Mouse (Mus musculus) bone marrow, adult 2 months (tissue): Measurements from ENCODE around the gene Washc2. TPM values are rescaled to one million over a fixed set of nuclear protein-coding genes. Genes with fewer than 3 reads are reported as not detected.
A peak's percentile ranks its signal among the peaks of the same experiment; 100 is the strongest.

ENCODE experiments used
- H3K27ac ChIP-seq: fragments of 200-500 bp; 2 replicates; pipeline ENCODE4 v1.5.1; 2012; ENCODE audit warnings: low read depth, mild to moderate bottlenecking, control low read depth, inconsistent platforms, low read length; ENCODE audit not compliant: control insufficient read depth, poor library complexity, insufficient read depth
- H3K4me1 ChIP-seq: fragments of 200-500 bp; 2 replicates; pipeline ENCODE4 v1.6.1; 2011; ENCODE audit warnings: low read length; ENCODE audit not compliant: control insufficient read depth, insufficient read depth
- H3K4me3 ChIP-seq: fragments of 200-500 bp; replicated peaks from 2 replicates; pipeline ENCODE3; 2011; ENCODE audit warnings: mild to moderate bottlenecking, low read depth, low read length, control low read depth; ENCODE audit not compliant: control insufficient read depth
- CTCF ChIP-seq: fragments of 200-500 bp; IDR thresholded peaks from 2 replicates; pipeline ENCODE4 v1.5.1; 2011; ENCODE audit warnings: low read length, control low read depth; ENCODE audit not compliant: control insufficient read depth, insufficient read depth
- POLR2A ChIP-seq: fragments of 200-500 bp; IDR thresholded peaks from 2 replicates; pipeline ENCODE4 v1.6.1; 2011; ENCODE audit warnings: low read depth, mild to moderate bottlenecking, control low read depth, low read length, borderline replicate concordance; ENCODE audit not compliant: control insufficient read depth
- WGBS: fragments of 180-500 bp; shearing (Covaris S2); methylation state at CpG from one replicate; pipeline ENCODE4 v1.1.7; 2018; 5-methylcytosine and 5-hydroxymethylcytosine counted together
- polyA plus RNA-seq: library from polyadenylated mRNA; stranded (reverse); fragments of >200 nt; gene quantifications from 2 replicates; pipeline ENCODE4 v1.2.4, GENCODE M21; 2011; ENCODE audit warnings: low replicate concordance; ENCODE audit not compliant: missing spikeins, insufficient read depth, insufficient read length

Gene Washc2
- polyA plus RNA-seq, 1 experiment = 39.4 TPM

GRCm38 (mm10) chr6:116240371-116240770 lies 32.5 kb downstream of the Washc2 start:
- Histone ChIP-seq H3K4me3 (no peak overlapping the region), H3K27ac (no peak overlapping the region), H3K4me1 (no peaks in the 10 kb centered on the region)
- TF ChIP-seq CTCF = no peak
- TF ChIP-seq POLR2A = no peak
- WGBS = 79% methylated on average over 2 of the region's 2 CpGs

- Histone ChIP-seq H3K4me3 (no peak overlapping the region), H3K4me1 (no peaks in the 10 kb centered on the region; the same call in 1 of the 2 replicates), H3K27ac (no peak overlapping the region)
- TF ChIP-seq POLR2A (no peak), CTCF (no peak)
- 86% methylated on average over 4 of the region's 4 CpGs for WGBS
Measured at GRCm38 (mm10) chr6:116259649-116260048, 51.8 kb downstream of the Washc2 start.

DNA sequence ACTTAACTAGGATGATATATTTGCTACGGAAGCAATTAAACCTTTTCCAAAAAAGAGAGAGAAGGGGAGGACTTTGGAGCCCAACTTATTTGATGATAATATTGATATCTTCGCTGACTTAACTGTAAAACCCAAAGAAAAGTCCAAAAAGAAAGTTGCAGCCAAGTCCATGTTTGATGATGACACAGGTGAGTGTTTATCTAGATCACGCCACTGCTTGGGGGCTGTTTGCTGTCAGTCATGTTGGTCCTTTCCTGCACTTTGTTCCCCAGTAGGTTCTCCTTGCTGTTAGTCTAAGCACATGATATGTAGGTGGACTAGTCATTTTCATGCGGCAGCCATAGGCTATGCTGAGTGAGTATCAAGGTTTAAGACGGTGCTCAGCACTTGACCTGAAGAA lies 52.6 kb downstream of the Washc2 start:
- peaks cover under 1% of the 10 kb centered on the region; the same call in 1 of the 2 replicates for H3K4me1 ChIP-seq
- TF ChIP-seq POLR2A = no peak
- no peak for TF ChIP-seq CTCF
- no peak overlapping the region for H3K27ac ChIP-seq
- 90% methylated on average over 5 of the region's 5 CpGs for WGBS
- no peak overlapping the region for H3K4me3 ChIP-seq

DNA sequence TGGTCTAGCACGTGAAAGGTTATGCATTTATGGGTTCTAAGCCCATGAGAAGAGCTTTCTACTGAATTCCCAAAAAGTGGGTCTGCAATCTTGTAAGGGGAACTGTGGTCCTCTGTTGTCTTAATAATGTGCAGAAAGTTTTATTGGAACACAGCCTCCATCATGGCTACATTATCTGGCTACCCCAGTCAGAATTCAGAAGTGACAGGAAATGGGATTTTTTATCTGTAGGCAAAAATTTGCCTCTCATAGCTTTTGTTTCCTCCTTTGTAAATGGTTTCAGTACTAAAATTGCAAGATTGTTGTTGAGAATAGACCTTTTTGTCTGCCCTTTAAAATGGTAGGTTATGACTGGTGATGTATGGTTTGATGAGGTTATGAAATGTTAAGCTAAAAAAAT lies 55.0 kb downstream of the Washc2 start:
- TF ChIP-seq CTCF = no peak
- no peak for TF ChIP-seq POLR2A
- Histone ChIP-seq H3K27ac (no peak overlapping the region), H3K4me3 (no peak overlapping the region), H3K4me1 (peaks cover 1% of the 10 kb centered on the region)
- WGBS = 89% methylated on average over 1 of the region's 1 CpGs

DNA sequence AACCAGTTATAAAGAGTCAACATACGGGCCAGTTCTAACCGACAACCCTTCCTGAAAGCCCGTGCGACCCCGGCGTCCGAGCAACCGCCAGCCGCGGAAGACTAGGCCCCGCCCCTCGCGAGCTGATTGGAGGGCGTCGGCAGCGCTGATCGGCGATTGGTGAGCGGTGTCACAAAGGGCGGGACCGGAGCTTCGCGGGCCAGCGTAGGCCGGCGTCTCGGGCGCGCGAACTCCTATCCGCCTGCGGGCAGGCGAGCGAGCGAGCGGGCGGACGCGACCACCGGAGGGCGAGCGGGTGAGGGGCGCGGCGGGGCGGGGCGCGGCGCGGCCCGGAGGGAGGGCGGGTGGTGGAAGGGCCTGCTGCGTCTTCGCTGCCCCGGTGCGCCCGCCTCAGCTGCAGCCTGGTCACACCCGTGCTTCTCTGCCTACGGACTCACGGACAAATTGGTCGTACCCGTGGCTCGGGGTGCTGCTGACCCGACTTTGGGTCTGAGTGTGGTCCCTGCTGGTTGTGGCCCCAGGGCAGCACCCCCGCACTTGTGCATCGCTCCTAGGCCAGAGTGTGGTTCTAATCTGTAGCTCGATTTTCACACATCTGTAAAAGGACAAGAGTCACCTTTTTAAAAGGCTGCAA lies 56.3 kb downstream of the Washc2 start, which contains the start of gene Zfand4:
Zfand4 (plus strand) TSS at position 205 of the 634 bp plus-strand sequence.
- TF ChIP-seq POLR2A (peak; percentile 70; the same call in 1 of the 2 replicates), CTCF (no peak)
- peaks cover 1% of the 10 kb centered on the region for H3K4me1 ChIP-seq
- H3K27ac ChIP-seq = peak within 1 kb of the TSS; percentile 84
- under 1% methylated on average over 67 of the region's 67 CpGs for WGBS
- H3K4me3 ChIP-seq = peak within 1 kb of the TSS; percentile 94

DNA sequence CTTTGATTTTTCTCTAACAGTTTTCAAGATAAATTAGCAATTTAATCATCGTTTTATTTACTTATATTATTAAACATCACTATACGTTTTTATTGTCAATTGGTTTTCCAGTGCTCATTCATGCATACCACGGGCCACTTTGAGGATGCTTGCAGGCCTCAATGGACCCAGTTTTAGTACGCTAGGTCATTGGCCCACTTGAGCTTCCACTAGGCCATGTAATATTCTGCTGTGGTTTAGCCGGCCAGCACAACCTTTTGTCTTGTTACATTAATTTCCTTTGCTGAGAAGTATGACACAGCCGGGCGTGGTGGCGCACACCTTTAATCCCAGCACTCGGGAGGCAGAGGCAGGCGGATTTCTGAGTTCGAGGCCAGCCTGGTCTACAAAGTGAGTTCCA lies 57.0 kb downstream of the Washc2 start:
- no peak for TF ChIP-seq CTCF
- TF ChIP-seq POLR2A = no peak
- peak overlapping the region; percentile 48 for H3K4me3 ChIP-seq
- WGBS = 61% methylated on average over 11 of the region's 11 CpGs
- peaks cover 1% of the 10 kb centered on the region for H3K4me1 ChIP-seq
- H3K27ac ChIP-seq = peak overlapping the region; percentile 2; the same call in 1 of the 2 replicates

DNA sequence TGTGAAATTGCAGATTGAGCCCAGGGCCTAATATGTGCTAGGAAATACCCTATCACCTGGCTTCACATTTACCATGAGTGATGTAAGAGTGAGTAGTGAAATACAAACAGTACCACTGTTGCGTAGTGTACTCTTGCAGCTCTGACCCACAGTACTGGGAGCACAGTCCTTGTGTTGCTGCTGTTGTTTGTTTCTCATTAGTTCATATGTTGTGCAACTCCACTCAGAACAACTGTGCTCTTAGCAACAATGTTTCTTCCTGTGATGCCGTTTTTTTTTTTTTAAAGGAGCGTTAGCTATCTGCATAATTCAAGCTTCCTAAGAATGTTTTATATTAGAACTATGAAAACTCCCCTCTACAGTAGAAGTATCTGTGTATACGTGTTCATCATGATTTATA lies 57.8 kb downstream of the Washc2 start:
- H3K4me1 ChIP-seq = peaks cover 1% of the 10 kb centered on the region
- no peak overlapping the region for H3K4me3 ChIP-seq
- no peak for TF ChIP-seq CTCF
- no peak for TF ChIP-seq POLR2A
- WGBS = 46% methylated on average over 4 of the region's 4 CpGs
- H3K27ac ChIP-seq = no peak overlapping the region

GRCm38 (mm10) chr6:116266273-116267109 lies 58.7 kb downstream of the Washc2 start:
- TF ChIP-seq POLR2A (no peak), CTCF (no peak)
- WGBS = 30% methylated on average over 11 of the region's 11 CpGs
- peak overlapping the region; percentile 82 for H3K27ac ChIP-seq
- H3K4me3 ChIP-seq = peak overlapping the region; percentile 19
- H3K4me1 ChIP-seq = peaks cover 1% of the 10 kb centered on the region
